8 mouse cellular contexts compared by ENCODE assay signal in genomic region chr2:120404823-120405765, GRCm38 (mm10). TPM values are rescaled to one million over a fixed set of nuclear protein-coding genes. Genes with fewer than 3 reads are reported as not detected.
A peak's percentile ranks its signal among the peaks of the same experiment; 100 is the strongest.
DNase-seq lines count a peak whose midpoint lies in the region; ATAC-seq lines count a peak whose summit lies in the region.

No protein-coding gene starts in this region.

- no peak for ATAC-seq in embryonic facial prominence, embryonic 12.5 days (ENCODE audit: insufficient number of reproducible peaks, insufficient read depth, low FRiP score, low TSS enrichment)
- ATAC-seq in hindbrain, embryonic 12.5 days (ENCODE audit: low FRiP score): no peak
- no peak for ATAC-seq in limb, embryonic 15.5 days (ENCODE audit: insufficient number of reproducible peaks, low FRiP score, low TSS enrichment, low read depth)
- ATAC-seq in neural tube, embryonic 14.5 days (ENCODE audit: low read depth): no peak
- no peak for ATAC-seq in inflammation-experienced regulatory T-cells, adult 6 months

- 40% methylated on average over 14 of the region's 14 CpGs for WGBS in embryonic facial prominence, embryonic 12.5 days
- WGBS in hindbrain, embryonic 12.5 days: 40% methylated on average over 14 of the region's 14 CpGs
- WGBS in limb, embryonic 15.5 days: 14% methylated on average over 14 of the region's 14 CpGs
- WGBS in neural tube, embryonic 14.5 days: 34% methylated on average over 14 of the region's 14 CpGs

- H3K36me3 ChIP-seq in embryonic facial prominence, embryonic 12.5 days: no peaks in the 10 kb centered on the region
- H3K36me3 ChIP-seq in hindbrain, embryonic 12.5 days: no peaks in the 10 kb centered on the region; the same call in 1 of the 2 replicates
- no peaks in the 10 kb centered on the region; the same call in 1 of the 2 replicates for H3K36me3 ChIP-seq in limb, embryonic 15.5 days
- H3K36me3 ChIP-seq in neural tube, embryonic 14.5 days (ENCODE audit: control insufficient read depth, insufficient read depth, low read length): no peaks in the 10 kb centered on the region

- H3K4me2 ChIP-seq in embryonic facial prominence, embryonic 12.5 days (replicated peaks): peak overlapping the region; percentile 66
- peak overlapping the region; percentile 84 for H3K4me2 ChIP-seq in hindbrain, embryonic 12.5 days (replicated peaks)
- H3K4me2 ChIP-seq in limb, embryonic 15.5 days: peak overlapping the region; percentile 76
- peak overlapping the region; percentile 77 for H3K4me2 ChIP-seq in neural tube, embryonic 14.5 days (ENCODE audit: low read depth, low read length)

- H3K27me3 ChIP-seq in embryonic facial prominence, embryonic 12.5 days: no peaks in the 10 kb centered on the region
- no peaks in the 10 kb centered on the region for H3K27me3 ChIP-seq in hindbrain, embryonic 12.5 days
- H3K27me3 ChIP-seq in limb, embryonic 15.5 days: no peaks in the 10 kb centered on the region
- H3K27me3 ChIP-seq in neural tube, embryonic 14.5 days (ENCODE audit: control insufficient read depth, insufficient read depth, low read length): no peaks in the 10 kb centered on the region

- H3K4me3 ChIP-seq in embryonic facial prominence, embryonic 12.5 days: peak overlapping the region; percentile 73
- peak overlapping the region; percentile 75 for H3K4me3 ChIP-seq in hindbrain, embryonic 12.5 days
- H3K4me3 ChIP-seq in limb, embryonic 15.5 days: peak overlapping the region; percentile 79
- peak overlapping the region; percentile 77 for H3K4me3 ChIP-seq in neural tube, embryonic 14.5 days (ENCODE audit: low read depth, low read length)

- 0 out of 2 replicates have a peak, but pooled peaks cover 5% of the 10 kb centered on the region for H3K9me3 ChIP-seq in embryonic facial prominence, embryonic 12.5 days
- no peaks in the 10 kb centered on the region for H3K9me3 ChIP-seq in hindbrain, embryonic 12.5 days (replicated peaks)
- H3K9me3 ChIP-seq in limb, embryonic 15.5 days: no peaks in the 10 kb centered on the region
- no peaks in the 10 kb centered on the region for H3K9me3 ChIP-seq in neural tube, embryonic 14.5 days (ENCODE audit: control insufficient read depth, low read length)

- intact Hi-C loops in heart, postnatal 10 days (cut with DNase I): no loop called here

- H3K4me1 ChIP-seq in embryonic facial prominence, embryonic 12.5 days: peaks cover 9% of the 10 kb centered on the region
- H3K4me1 ChIP-seq in hindbrain, embryonic 12.5 days: peaks cover 14% of the 10 kb centered on the region
- peaks cover 12% of the 10 kb centered on the region for H3K4me1 ChIP-seq in limb, embryonic 15.5 days
- H3K4me1 ChIP-seq in neural tube, embryonic 14.5 days (ENCODE audit: control insufficient read depth, insufficient read depth, low read length): peaks cover 11% of the 10 kb centered on the region

- DNase-seq in heart, adult 11 months: peak; percentile 87
- DNase-seq in heart, postnatal 10 days: no peak
- DNase-seq in urinary bladder, postnatal 4 days (ENCODE audit: low spot score in 2 of 2): no peak

- H3K27ac ChIP-seq in embryonic facial prominence, embryonic 12.5 days: peak overlapping the region; percentile 97
- H3K27ac ChIP-seq in hindbrain, embryonic 12.5 days: peak overlapping the region; percentile 92
- peak overlapping the region; percentile 97 for H3K27ac ChIP-seq in limb, embryonic 15.5 days
- H3K27ac ChIP-seq in neural tube, embryonic 14.5 days (ENCODE audit: low read depth, low read length): peak overlapping the region; percentile 87

- peak overlapping the region; percentile 77 for H3K9ac ChIP-seq in embryonic facial prominence, embryonic 12.5 days
- H3K9ac ChIP-seq in hindbrain, embryonic 12.5 days: peak overlapping the region; percentile 71
- H3K9ac ChIP-seq in limb, embryonic 15.5 days: peak overlapping the region; percentile 75
- peak overlapping the region; percentile 68 for H3K9ac ChIP-seq in neural tube, embryonic 14.5 days (replicated peaks; ENCODE audit: low read depth, low read length)

RNA-seq across cellular contexts. Expression of gene Tmem87a, which starts 1.2 kb away (rescaled TPM):
- 10 to 100 TPM; 21.0 to 23.8 TPM for total RNA-seq in heart, postnatal 10 days (2021)
- polyA plus RNA-seq in embryonic facial prominence, embryonic 12.5 days (2016; fragmentation: Nextera tagmentation; extraction: Ambion mirVana): 9.0 and 9.6 TPM in 2 replicates
- polyA plus RNA-seq in hindbrain, embryonic 12.5 days (2016; fragmentation: Nextera tagmentation; extraction: Ambion mirVana): 7.3 and 8.2 TPM in 2 replicates
- polyA plus RNA-seq in limb, embryonic 15.5 days (2015; fragmentation: Nextera tagmentation; extraction: Ambion mirVana): 10.3 and 11.1 TPM in 2 replicates
- 8.1 and 14.3 TPM in 2 replicates for polyA plus RNA-seq in neural tube, embryonic 14.5 days (2014; fragmentation: Nextera tagmentation; extraction: Ambion mirVana)
- polyA plus RNA-seq in inflammation-experienced regulatory T-cells, adult 6 months (2017; shearing (Covaris generic)): 10 to 100 TPM; 18.9 to 28.3 (median 24.6) TPM

RNA-seq across cellular contexts. Expression of gene Ganc, which starts 1.4 kb away (rescaled TPM):
- 10 to 100 TPM; 20.6 to 22.0 TPM for total RNA-seq in heart, postnatal 10 days (2021)
- polyA plus RNA-seq in embryonic facial prominence, embryonic 12.5 days (2016; fragmentation: Nextera tagmentation; extraction: Ambion mirVana): 8.3 and 9.0 TPM in 2 replicates
- 9.0 and 10.1 TPM in 2 replicates for polyA plus RNA-seq in hindbrain, embryonic 12.5 days (2016; fragmentation: Nextera tagmentation; extraction: Ambion mirVana)
- 7.8 and 9.9 TPM in 2 replicates for polyA plus RNA-seq in limb, embryonic 15.5 days (2015; fragmentation: Nextera tagmentation; extraction: Ambion mirVana)
- polyA plus RNA-seq in neural tube, embryonic 14.5 days (2014; fragmentation: Nextera tagmentation; extraction: Ambion mirVana): 9.1 and 10.7 TPM in 2 replicates
- 10 to 100 TPM; 10.9 to 32.3 (median 29.3) TPM for polyA plus RNA-seq in inflammation-experienced regulatory T-cells, adult 6 months (2017; shearing (Covaris generic))

RNA-seq across cellular contexts. Expression of gene Capn3, which starts 50.7 kb away (rescaled TPM):
- total RNA-seq in heart, postnatal 10 days (2021): 1 to 10 TPM in 1 of 2 experiments, under 1 TPM in 1; 0.84 to 1.1 TPM
- polyA plus RNA-seq in embryonic facial prominence, embryonic 12.5 days (2016; fragmentation: Nextera tagmentation; extraction: Ambion mirVana): 3.8 and 7.2 TPM in 2 replicates
- polyA plus RNA-seq in hindbrain, embryonic 12.5 days (2016; fragmentation: Nextera tagmentation; extraction: Ambion mirVana): 1.3 and 2.0 TPM in 2 replicates
- polyA plus RNA-seq in limb, embryonic 15.5 days (2015; fragmentation: Nextera tagmentation; extraction: Ambion mirVana): 1.5 and 4.7 TPM in 2 replicates
- 0.59 and 1.2 TPM in 2 replicates for polyA plus RNA-seq in neural tube, embryonic 14.5 days (2014; fragmentation: Nextera tagmentation; extraction: Ambion mirVana)
- polyA plus RNA-seq in inflammation-experienced regulatory T-cells, adult 6 months (2017; shearing (Covaris generic)): 10 to 100 TPM in 2 of 3 experiments, 1 to 10 TPM in 1; 2.8 to 42.7 (median 37.9) TPM

RNA-seq across cellular contexts. Expression of gene Vps39, which starts 52.2 kb away (rescaled TPM):
- total RNA-seq in heart, postnatal 10 days (2021): 10 to 100 TPM; 30.6 to 35.1 TPM
- polyA plus RNA-seq in embryonic facial prominence, embryonic 12.5 days (2016; fragmentation: Nextera tagmentation; extraction: Ambion mirVana): 27.8 and 29.7 TPM in 2 replicates
- polyA plus RNA-seq in hindbrain, embryonic 12.5 days (2016; fragmentation: Nextera tagmentation; extraction: Ambion mirVana): 44.0 and 46.6 TPM in 2 replicates
- 22.5 and 25.0 TPM in 2 replicates for polyA plus RNA-seq in limb, embryonic 15.5 days (2015; fragmentation: Nextera tagmentation; extraction: Ambion mirVana)
- polyA plus RNA-seq in neural tube, embryonic 14.5 days (2014; fragmentation: Nextera tagmentation; extraction: Ambion mirVana): 46.2 and 55.4 TPM in 2 replicates
- 10 to 100 TPM; 20.1 to 28.3 (median 26.7) TPM for polyA plus RNA-seq in inflammation-experienced regulatory T-cells, adult 6 months (2017; shearing (Covaris generic))
